Mouse (Mus musculus) forebrain, embryonic 14.5 days (tissue): ENCODE measurements around the gene Sf3a1. TPM values are rescaled to one million over a fixed set of nuclear protein-coding genes. Genes with fewer than 3 reads are reported as not detected.

ENCODE experiments used
- ATAC-seq: fragments of 200-750 bp; cut with Nextera tagmentation; 2 replicates; pipeline ENCODE4 v1.8.0; 2017; ENCODE audit warnings: mild to moderate bottlenecking, moderate library complexity
- DNase-seq: peaks from one replicate; pipeline ENCODE4 v3.0.0-alpha.2; 2015; ENCODE audit warnings: low spot score
- H3K27ac ChIP-seq: fragments of 300-500 bp; sonication (generic); 2 replicates; pipeline ENCODE4 v1.5.1; 2014; ENCODE audit warnings: low read depth, mild to moderate bottlenecking, control low read depth, low read length, moderate library complexity
- H3K27me3 ChIP-seq: fragments of 300-500 bp; sonication (generic); replicated peaks from 2 replicates; pipeline ENCODE4 v1.6.1; 2014; ENCODE audit warnings: low read length, control low read depth, mixed read lengths; ENCODE audit not compliant: control insufficient read depth, insufficient read depth
- H3K36me3 ChIP-seq: fragments of 300-500 bp; sonication (generic); 2 replicates; pipeline ENCODE4 v1.6.1; 2014; ENCODE audit warnings: low read length, control low read depth; ENCODE audit not compliant: control insufficient read depth, insufficient read depth
- H3K4me1 ChIP-seq: fragments of 300-500 bp; sonication (generic); 2 replicates; pipeline ENCODE4 v1.6.1; 2014; ENCODE audit warnings: antibody characterized with exemption, low read length, control low read depth; ENCODE audit not compliant: control insufficient read depth, insufficient read depth
- H3K4me2 ChIP-seq: fragments of 300-500 bp; sonication (generic); 2 replicates; pipeline ENCODE4 v1.6.1; 2014; ENCODE audit warnings: mild to moderate bottlenecking, control low read depth, low read length
- H3K4me3 ChIP-seq: fragments of 300-500 bp; sonication (generic); 2 replicates; pipeline ENCODE4 v1.5.1; 2014; ENCODE audit warnings: low read depth, low read length, control low read depth
- H3K9ac ChIP-seq: fragments of 300-500 bp; sonication (generic); 2 replicates; pipeline ENCODE4 v1.6.1; 2014; ENCODE audit warnings: mild to moderate bottlenecking, low read length, control low read depth, moderate library complexity
- H3K9me3 ChIP-seq: fragments of 300-500 bp; sonication (generic); replicated peaks from 2 replicates; pipeline ENCODE4 v1.6.1; 2016; ENCODE audit warnings: low read length, control low read depth, mixed read lengths; ENCODE audit not compliant: control insufficient read depth
- WGBS: fragments of 180-500 bp; shearing (Covaris S2); extraction: QIAGEN DNeasy Blood & Tissue Kit; methylation state at CpG from one replicate; pipeline ENCODE4 v1.1.7; 2014; 5-methylcytosine and 5-hydroxymethylcytosine counted together
- polyA plus RNA-seq: library from polyadenylated mRNA; unstranded; fragments of >200 nt; fragmentation: Nextera tagmentation; extraction: Ambion mirVana; gene quantifications from 2 replicates; pipeline ENCODE4 v1.2.1, GENCODE M21; 2014

Sf3a1 gene
- polyA plus RNA-seq, 1 experiment from 2014 or later = 51.5 TPM

- H3K27ac ChIP-seq = no peak overlapping the region
- H3K4me1 ChIP-seq = no peaks in the 10 kb centered on the region
- H3K4me2 ChIP-seq = no peak overlapping the region
- ATAC-seq (no peak), DNase-seq (no peak)
- H3K4me3 ChIP-seq = no peak overlapping the region
- no peaks in the 10 kb centered on the region for H3K9me3 ChIP-seq
- H3K9ac ChIP-seq = no peak overlapping the region
- no peaks in the 10 kb centered on the region for H3K27me3 ChIP-seq
- WGBS = 73% methylated on average over 11 of the region's 11 CpGs
- peaks cover 9% of the 10 kb centered on the region; the same call in 1 of the 2 replicates for H3K36me3 ChIP-seq
These were observed 42.0 kb downstream of the Sf3a1 start for GRCm38 (mm10) chr11:4201981-4202700.

- ATAC-seq = no peak
- Histone ChIP-seq H3K27ac (no peak overlapping the region), H3K4me1 (no peaks in the 10 kb centered on the region), H3K36me3 (peaks cover 16% of the 10 kb centered on the region; the same call in 1 of the 2 replicates), H3K4me3 (no peak overlapping the region), H3K4me2 (no peak overlapping the region), H3K27me3 (no peaks in the 10 kb centered on the region), H3K9ac (no peak overlapping the region), H3K9me3 (no peaks in the 10 kb centered on the region)
- WGBS = 85% methylated on average over 12 of the region's 12 CpGs
- DNase-seq = no peak
These were observed 43.0 kb downstream of the Sf3a1 start for GRCm38 (mm10) chr11:4202995-4203704.

GRCm38 (mm10) chr11:4203705-4204074, 43.5 kb downstream of the Sf3a1 start:
- no peak overlapping the region for H3K9ac ChIP-seq
- no peak for DNase-seq
- H3K4me1 ChIP-seq = no peaks in the 10 kb centered on the region

GRCm38 (mm10) chr11:4205097-4205655, 45.0 kb downstream of the Sf3a1 start:
- H3K4me2 ChIP-seq = no peak overlapping the region
- no peaks in the 10 kb centered on the region for H3K9me3 ChIP-seq
- H3K9ac ChIP-seq = no peak overlapping the region
- WGBS = 83% methylated on average over 5 of the region's 5 CpGs
- no peaks in the 10 kb centered on the region for H3K27me3 ChIP-seq
- H3K4me1 ChIP-seq = no peaks in the 10 kb centered on the region
- ATAC-seq = no peak
- no peak overlapping the region for H3K27ac ChIP-seq
- DNase-seq = no peak
- no peak overlapping the region for H3K4me3 ChIP-seq
- H3K36me3 ChIP-seq = peaks cover 30% of the 10 kb centered on the region

More at GRCm38 (mm10) chr11:4203705-4204074, 43.5 kb downstream of the Sf3a1 start:
- no peaks in the 10 kb centered on the region for H3K9me3 ChIP-seq
- 56% methylated on average over 2 of the region's 2 CpGs for WGBS
- no peak overlapping the region for H3K4me3 ChIP-seq
- H3K27me3 ChIP-seq = no peaks in the 10 kb centered on the region
- H3K27ac ChIP-seq = no peak overlapping the region
- no peak for ATAC-seq
- peaks cover 20% of the 10 kb centered on the region; the same call in 1 of the 2 replicates for H3K36me3 ChIP-seq
- H3K4me2 ChIP-seq = no peak overlapping the region

GRCm38 (mm10) chr11:4205951-4206350, 45.8 kb downstream of the Sf3a1 start:
- Histone ChIP-seq H3K9ac (no peak overlapping the region), H3K4me2 (no peak overlapping the region), H3K4me1 (no peaks in the 10 kb centered on the region), H3K36me3 (peaks cover 36% of the 10 kb centered on the region), H3K27me3 (no peaks in the 10 kb centered on the region), H3K9me3 (no peaks in the 10 kb centered on the region), H3K4me3 (no peak overlapping the region), H3K27ac (no peak overlapping the region)
- 90% methylated on average over 7 of the region's 7 CpGs for whole genome bisulfite sequencing
- ATAC-seq = no peak
- DNase-seq = no peak

GRCm38 (mm10) chr11:4206563-4206962, 46.4 kb downstream of the Sf3a1 start:
- Histone ChIP-seq H3K9me3 (no peaks in the 10 kb centered on the region), H3K36me3 (peaks cover 36% of the 10 kb centered on the region), H3K4me2 (no peak overlapping the region), H3K4me1 (no peaks in the 10 kb centered on the region), H3K9ac (no peak overlapping the region), H3K4me3 (no peak overlapping the region), H3K27ac (no peak overlapping the region), H3K27me3 (no peaks in the 10 kb centered on the region)
- 88% methylated on average over 6 of the region's 6 CpGs for WGBS
- ATAC-seq (no peak), DNase-seq (no peak)

GRCm38 (mm10) chr11:4207655-4208054, 47.5 kb downstream of the Sf3a1 start:
- no peaks in the 10 kb centered on the region for H3K27me3 ChIP-seq
- peaks cover 44% of the 10 kb centered on the region for H3K36me3 ChIP-seq
- no peak overlapping the region for H3K9ac ChIP-seq
- H3K4me2 ChIP-seq = no peak overlapping the region
- H3K27ac ChIP-seq = no peak overlapping the region
- WGBS = 93% methylated on average over 9 of the region's 9 CpGs
- no peak overlapping the region for H3K4me3 ChIP-seq
- no peak for ATAC-seq
- no peak for DNase-seq
- no peaks in the 10 kb centered on the region for H3K9me3 ChIP-seq
- no peaks in the 10 kb centered on the region for H3K4me1 ChIP-seq

GRCm38 (mm10) chr11:4209556-4209955, 49.4 kb downstream of the Sf3a1 start:
- H3K36me3 ChIP-seq = peaks cover 58% of the 10 kb centered on the region
- no peaks in the 10 kb centered on the region for H3K9me3 ChIP-seq
- no peak overlapping the region for H3K9ac ChIP-seq
- H3K27ac ChIP-seq = no peak overlapping the region
- 79% methylated on average over 5 of the region's 5 CpGs for WGBS
- no peaks in the 10 kb centered on the region for H3K27me3 ChIP-seq
- DNase-seq = no peak
- no peak overlapping the region for H3K4me2 ChIP-seq
- no peak overlapping the region for H3K4me3 ChIP-seq
- no peak for ATAC-seq
- H3K4me1 ChIP-seq = no peaks in the 10 kb centered on the region

- 90% methylated on average over 1 of the region's 1 CpGs for WGBS
- DNase-seq (no peak), ATAC-seq (no peak)
- no peak overlapping the region for H3K27ac ChIP-seq
- no peak overlapping the region for H3K4me3 ChIP-seq
- no peak overlapping the region for H3K4me2 ChIP-seq
- no peaks in the 10 kb centered on the region for H3K4me1 ChIP-seq
- H3K9me3 ChIP-seq = no peaks in the 10 kb centered on the region
- peaks cover 64% of the 10 kb centered on the region for H3K36me3 ChIP-seq
- H3K9ac ChIP-seq = no peak overlapping the region
- no peaks in the 10 kb centered on the region for H3K27me3 ChIP-seq
These were observed 50.6 kb downstream of the Sf3a1 start for GRCm38 (mm10) chr11:4210786-4211185.
